Mouse (Mus musculus) intestine, postnatal 0 days (tissue): Measurements from ENCODE around the gene En2. TPM values are rescaled to one million over a fixed set of nuclear protein-coding genes. Genes with fewer than 3 reads are reported as not detected.

Experiments used
- ATAC-seq: fragments of 200-750 bp; cut with Nextera tagmentation; 2 replicates; pipeline ENCODE4 v1.8.0; 2017; ENCODE audit warnings: mild to moderate bottlenecking, moderate TSS enrichment, moderate library complexity
- H3K27ac ChIP-seq: fragments of 300-500 bp; sonication (generic); 2 replicates; pipeline ENCODE4 v1.5.1; 2014; ENCODE audit warnings: mild to moderate bottlenecking, low read depth, low read length, moderate library complexity
- H3K27me3 ChIP-seq: fragments of 300-500 bp; sonication (generic); replicated peaks from 2 replicates; pipeline ENCODE4 v1.6.1; 2014; ENCODE audit warnings: low read length, mixed read lengths; ENCODE audit not compliant: control insufficient read depth, insufficient read depth
- H3K36me3 ChIP-seq: fragments of 300-500 bp; sonication (generic); 2 replicates; pipeline ENCODE4 v1.6.1; 2014; ENCODE audit warnings: mild to moderate bottlenecking, moderate library complexity; ENCODE audit not compliant: control insufficient read depth, insufficient read depth
- H3K4me1 ChIP-seq: fragments of 300-500 bp; sonication (generic); replicated peaks from 2 replicates; pipeline ENCODE4 v1.6.1; 2014; ENCODE audit warnings: antibody characterized with exemption, low read length, mixed read lengths; ENCODE audit not compliant: control insufficient read depth, insufficient read depth
- H3K4me2 ChIP-seq: fragments of 300-500 bp; sonication (generic); replicated peaks from 2 replicates; pipeline ENCODE4 v1.6.1; 2014; ENCODE audit warnings: low read depth, mild to moderate bottlenecking, moderate library complexity
- H3K4me3 ChIP-seq: fragments of 300-500 bp; sonication (generic); 2 replicates; pipeline ENCODE4 v1.5.1; 2014; ENCODE audit warnings: low read depth, low read length
- H3K9ac ChIP-seq: fragments of 300-500 bp; sonication (generic); 2 replicates; pipeline ENCODE4 v1.6.1; 2014; ENCODE audit warnings: mild to moderate bottlenecking, low read depth, low read length
- H3K9me3 ChIP-seq: fragments of 300-500 bp; sonication (generic); 2 replicates; pipeline ENCODE4 v1.6.1; 2016; ENCODE audit warnings: mixed run types; ENCODE audit not compliant: control insufficient read depth
- CTCF ChIP-seq: sonication (generic); IDR thresholded peaks from 2 replicates; pipeline ENCODE4 v1.5.1; 2016; ENCODE audit warnings: low read depth, mild to moderate bottlenecking, control low read depth, antibody characterized with exemption, moderate library complexity
- WGBS: fragments of 180-500 bp; shearing (Covaris S2); extraction: QIAGEN DNeasy Blood & Tissue Kit; methylation state at CpG from one replicate; pipeline ENCODE4 v1.1.7; 2014; 5-methylcytosine and 5-hydroxymethylcytosine counted together
- polyA plus RNA-seq: library from polyadenylated mRNA; unstranded; fragments of >200 nt; fragmentation: Nextera tagmentation; extraction: Ambion mirVana; gene quantifications from 2 replicates; pipeline ENCODE4 v1.2.1, GENCODE M21; 2015

En2 gene
- polyA plus RNA-seq, 1 experiment from 2014 or later: not detected

GRCm38 (mm10) chr5:28211651-28212310 lies 46.3 kb downstream of the En2 start:
- no peaks in the 10 kb centered on the region for H3K36me3 ChIP-seq
- H3K9ac ChIP-seq: no peak overlapping the region
- no peak for TF ChIP-seq CTCF
- WGBS: 4% methylated on average over 15 of the region's 15 CpGs
- H3K4me3 ChIP-seq: no peak overlapping the region
- no peak overlapping the region for H3K4me2 ChIP-seq
- H3K27ac ChIP-seq: no peak overlapping the region
- ATAC-seq: no peak
- H3K27me3 ChIP-seq: peaks cover 64% of the 10 kb centered on the region
- H3K4me1 ChIP-seq: no peaks in the 10 kb centered on the region
- no peaks in the 10 kb centered on the region for H3K9me3 ChIP-seq

GRCm38 (mm10) chr5:28213441-28213840 lies 47.9 kb downstream of the En2 start:
- 68% methylated on average over 2 of the region's 2 CpGs for WGBS
- ATAC-seq: no peak
- H3K27ac ChIP-seq: no peak overlapping the region
- no peaks in the 10 kb centered on the region for H3K4me1 ChIP-seq
- TF ChIP-seq CTCF: no peak
- no peak overlapping the region for H3K9ac ChIP-seq
- no peaks in the 10 kb centered on the region for H3K9me3 ChIP-seq
- no peak overlapping the region for H3K4me3 ChIP-seq
- peaks cover 51% of the 10 kb centered on the region for H3K27me3 ChIP-seq
- no peak overlapping the region for H3K4me2 ChIP-seq
- H3K36me3 ChIP-seq: no peaks in the 10 kb centered on the region

DNA sequence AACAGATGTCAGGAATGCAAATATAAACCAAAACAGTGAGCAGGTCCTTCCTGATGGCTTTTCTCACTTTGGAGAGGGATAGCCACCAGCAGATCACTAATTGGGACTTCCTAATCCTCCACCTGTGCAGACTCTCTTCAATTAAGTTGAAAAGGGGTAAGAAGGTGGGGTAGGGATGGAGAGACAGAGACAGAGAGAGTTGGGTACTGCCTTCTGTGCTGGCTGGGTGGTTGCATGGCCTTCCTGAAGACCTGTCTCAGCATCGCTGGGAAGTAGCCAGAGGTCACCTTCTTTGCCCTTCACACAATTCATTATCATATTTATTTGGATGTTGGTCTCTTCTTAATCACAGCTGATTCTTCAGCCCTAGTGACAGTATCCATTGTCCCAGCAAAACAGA lies 54.1 kb downstream of the En2 start:
- Histone ChIP-seq H3K4me2 (no peak overlapping the region), H3K27me3 (peaks cover 4% of the 10 kb centered on the region; the same call in 1 of the 2 replicates), H3K9me3 (no peaks in the 10 kb centered on the region), H3K9ac (no peak overlapping the region), H3K4me1 (no peaks in the 10 kb centered on the region), H3K36me3 (no peaks in the 10 kb centered on the region), H3K27ac (no peak overlapping the region), H3K4me3 (no peak overlapping the region)
- no peak for ATAC-seq
- 81% methylated on average over 1 of the region's 1 CpGs for WGBS
- no peak for TF ChIP-seq CTCF

Other genes with a start within 250 kb of the En2 start
- gene Insig1, start 94.3 kb upstream of the En2 start, polyA plus RNA-seq: 100 and 102 TPM in 2 replicates
- gene Cnpy1, start 80.1 kb downstream of the En2 start, polyA plus RNA-seq: 1.0 and 1.2 TPM in 2 replicates
- gene Rbm33, start 151.4 kb downstream of the En2 start, polyA plus RNA-seq: 6.1 and 7.1 TPM in 2 replicates